Mouse (Mus musculus): ENCODE data around the gene Ascc1.

- no peak for TF ChIP-seq POLR2A (IDR thresholded peaks at IDR 0.05; ENCODE audit: extremely low read depth, insufficient read depth, low read length)
- TF ChIP-seq CTCF (IDR thresholded peaks at IDR 0.05; ENCODE audit: low read depth, low read length) = no peak
These were observed 139.1 kb downstream of the Ascc1 start for GRCm38 (mm10) chr10:60141656-60142160.

Measured in liver, adult 2 months (tissue).